Mouse (Mus musculus): ENCODE results near the gene Ghdc. TPM values are rescaled to one million over a fixed set of nuclear protein-coding genes. Genes with fewer than 3 reads are reported as not detected.

The Ghdc gene
- polyA plus RNA-seq, 1 experiment from 2014 or later: 4.7 TPM

- ATAC-seq (ENCODE audit: insufficient number of reproducible peaks, insufficient read depth, low FRiP score, low read depth): no peak
- Histone ChIP-seq H3K4me3 (ENCODE audit: control insufficient read depth in 1 of 2, insufficient read depth in 1 of 2, low read depth in 1 of 2, low read length in 2 of 2) (peak overlapping the region; percentile 9 to 21; a peak in 2 of 4 replicates), H3K9me3 (ENCODE audit: control insufficient read depth, low read length) (no peaks in the 10 kb centered on the region), H3K27ac (replicated peaks in 1 of 2; ENCODE audit: control insufficient read depth in 1 of 2, insufficient read depth in 1 of 2, low read depth in 2 of 2, low read length in 2 of 2) (0 out of 4 replicates have a peak overlapping the region, but pooled peaks of 1 of the 2 experiments have one; percentile 0), H3K27me3 (ENCODE audit: control insufficient read depth, insufficient read depth, low read length) (no peaks in the 10 kb centered on the region), H3K4me1 (ENCODE audit: control insufficient read depth in 2 of 2, insufficient read depth in 2 of 2, low read length in 2 of 2) (peaks cover 10 to 17% of the 10 kb centered on the region in 2 experiments), H3K36me3 (ENCODE audit: control insufficient read depth, insufficient read depth, low read length) (peaks cover 10% of the 10 kb centered on the region; the same call in 1 of the 2 replicates), H3K9ac (ENCODE audit: low read length) (peak overlapping the region; percentile 42; the same call in 1 of the 2 replicates), H3K4me2 (ENCODE audit: low read length) (peak overlapping the region; percentile 83)
- 57% methylated on average over 14 of the region's 14 CpGs for WGBS
These were observed 34.6 kb downstream of the Ghdc start for GRCm38 (mm10) chr11:100735954-100736745.

DNA sequence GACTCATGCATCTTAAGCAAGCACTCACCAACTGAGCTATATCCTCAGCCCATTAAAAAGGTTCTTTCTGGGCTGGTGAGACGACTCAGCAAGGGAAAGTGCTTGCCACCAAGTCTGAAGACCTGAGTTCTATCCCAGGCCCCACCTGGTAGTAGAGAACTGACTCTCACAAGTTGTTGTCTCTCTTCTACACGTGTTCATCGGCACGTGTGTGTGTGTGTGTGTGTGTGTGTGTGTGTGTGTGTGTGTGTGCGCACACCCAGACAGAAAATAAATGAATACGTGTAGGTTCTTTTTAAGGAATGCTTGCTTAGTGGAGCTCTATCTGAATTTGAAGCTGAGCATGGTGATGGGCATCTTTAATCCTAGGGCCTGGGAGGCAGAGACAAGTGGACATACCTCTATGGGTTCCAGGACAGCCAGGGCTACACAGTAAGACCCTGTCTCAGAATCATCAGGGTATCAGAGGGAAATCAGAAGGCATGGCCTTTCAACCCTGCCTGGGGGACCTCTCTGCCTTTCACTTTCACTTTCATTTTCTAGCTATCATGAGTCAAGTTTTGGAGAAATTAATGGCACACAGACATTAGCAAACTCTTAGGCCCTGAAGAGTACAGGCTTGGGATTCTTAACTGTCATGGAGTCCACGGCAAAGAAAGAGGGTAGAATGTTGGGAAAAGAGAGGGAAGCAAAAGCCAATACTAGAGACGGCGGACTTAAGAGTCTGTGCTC, 35.5 kb downstream of the Ghdc start:
- Histone ChIP-seq H3K9ac (ENCODE audit: low read length) (peak overlapping the region; percentile 42; the same call in 1 of the 2 replicates), H3K27ac (replicated peaks in 1 of 2; ENCODE audit: control insufficient read depth in 1 of 2, insufficient read depth in 1 of 2, low read depth in 2 of 2, low read length in 2 of 2) (no peak overlapping the region), H3K9me3 (ENCODE audit: control insufficient read depth, low read length) (no peaks in the 10 kb centered on the region), H3K27me3 (ENCODE audit: control insufficient read depth, insufficient read depth, low read length) (no peaks in the 10 kb centered on the region), H3K36me3 (ENCODE audit: control insufficient read depth, insufficient read depth, low read length) (peaks cover 10% of the 10 kb centered on the region; the same call in 1 of the 2 replicates), H3K4me2 (ENCODE audit: low read length) (peak overlapping the region; percentile 83), H3K4me3 (ENCODE audit: control insufficient read depth in 1 of 2, insufficient read depth in 1 of 2, low read depth in 1 of 2, low read length in 2 of 2) (peak overlapping the region in 1 of 2 experiments; percentile 9; a peak in 1 of 4 replicates), H3K4me1 (ENCODE audit: control insufficient read depth in 2 of 2, insufficient read depth in 2 of 2, low read length in 2 of 2) (peaks cover 10 to 17% of the 10 kb centered on the region in 2 experiments)
- no peak for ATAC-seq (ENCODE audit: insufficient number of reproducible peaks, insufficient read depth, low FRiP score, low read depth)
- WGBS: 90% methylated on average over 9 of the region's 9 CpGs

GRCm38 (mm10) chr11:100730477-100731205, 40.1 kb downstream of the Ghdc start:
- Histone ChIP-seq H3K4me1 (ENCODE audit: control insufficient read depth in 2 of 2, insufficient read depth in 2 of 2, low read length in 2 of 2) (peaks cover 1 to 4% of the 10 kb centered on the region in 2 experiments), H3K4me3 (ENCODE audit: control insufficient read depth in 1 of 2, insufficient read depth in 1 of 2, low read depth in 1 of 2, low read length in 2 of 2) (no peak overlapping the region), H3K36me3 (ENCODE audit: control insufficient read depth, insufficient read depth, low read length) (peaks cover 26% of the 10 kb centered on the region; the same call in 1 of the 2 replicates), H3K9ac (ENCODE audit: low read length) (no peak overlapping the region), H3K27ac (replicated peaks in 1 of 2; ENCODE audit: control insufficient read depth in 1 of 2, insufficient read depth in 1 of 2, low read depth in 2 of 2, low read length in 2 of 2) (no peak overlapping the region), H3K27me3 (ENCODE audit: control insufficient read depth, insufficient read depth, low read length) (no peaks in the 10 kb centered on the region), H3K4me2 (ENCODE audit: low read length) (no peak overlapping the region), H3K9me3 (ENCODE audit: control insufficient read depth, low read length) (no peaks in the 10 kb centered on the region)
- no peak for ATAC-seq (ENCODE audit: insufficient number of reproducible peaks, insufficient read depth, low FRiP score, low read depth)
- WGBS: 77% methylated on average over 6 of the region's 6 CpGs

DNA sequence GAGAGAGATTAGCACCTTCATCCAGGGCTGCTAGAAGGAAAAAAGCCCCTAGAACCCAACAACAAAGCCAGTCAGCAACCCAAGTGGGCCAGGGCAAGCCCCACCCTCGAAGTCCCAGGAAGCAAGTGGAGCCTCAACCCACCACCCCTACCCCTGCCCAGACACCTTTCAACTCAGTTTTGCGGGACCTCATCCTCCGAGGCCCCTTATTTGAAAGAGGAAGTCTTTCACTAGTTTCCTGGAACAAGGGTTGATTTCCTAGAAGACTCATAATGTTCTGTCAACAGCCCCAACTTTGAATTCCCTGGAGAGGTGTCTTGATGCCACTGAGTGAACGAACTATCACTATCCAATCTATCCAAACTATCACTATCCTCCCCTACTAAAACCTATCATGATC, 40.8 kb downstream of the Ghdc start:
- Histone ChIP-seq H3K36me3 (ENCODE audit: control insufficient read depth, insufficient read depth, low read length) (peaks cover 26% of the 10 kb centered on the region; the same call in 1 of the 2 replicates), H3K4me2 (ENCODE audit: low read length) (no peak overlapping the region), H3K4me1 (ENCODE audit: control insufficient read depth in 2 of 2, insufficient read depth in 2 of 2, low read length in 2 of 2) (peaks cover 3 to 10% of the 10 kb centered on the region in 2 experiments), H3K27me3 (ENCODE audit: control insufficient read depth, insufficient read depth, low read length) (no peaks in the 10 kb centered on the region), H3K4me3 (ENCODE audit: control insufficient read depth in 1 of 2, insufficient read depth in 1 of 2, low read depth in 1 of 2, low read length in 2 of 2) (no peak overlapping the region), H3K9ac (ENCODE audit: low read length) (no peak overlapping the region), H3K27ac (replicated peaks in 1 of 2; ENCODE audit: control insufficient read depth in 1 of 2, insufficient read depth in 1 of 2, low read depth in 2 of 2, low read length in 2 of 2) (no peak overlapping the region), H3K9me3 (ENCODE audit: control insufficient read depth, low read length) (no peaks in the 10 kb centered on the region)
- WGBS: 78% methylated on average over 4 of the region's 4 CpGs
- no peak for ATAC-seq (ENCODE audit: insufficient number of reproducible peaks, insufficient read depth, low FRiP score, low read depth)

DNA sequence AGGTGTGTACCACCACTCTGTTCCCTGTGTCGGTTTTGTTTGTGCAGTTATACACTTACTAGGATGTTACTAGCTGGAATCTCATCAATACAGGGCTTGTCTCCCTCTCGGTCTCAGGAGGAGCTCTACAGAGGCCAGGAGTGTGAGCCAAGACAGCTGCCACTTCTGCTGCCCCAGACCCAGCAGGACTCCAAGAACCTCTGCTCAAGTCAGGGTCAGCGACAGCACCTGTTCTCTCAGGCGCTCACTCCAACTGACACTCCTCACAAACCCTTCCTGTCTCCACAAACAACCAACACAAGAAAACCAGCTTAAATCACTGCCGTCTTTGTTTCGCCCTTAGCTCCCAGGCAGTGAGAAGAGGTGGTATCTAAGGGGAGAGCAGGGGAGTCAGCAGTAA, 42.2 kb downstream of the Ghdc start:
- no peaks in the 10 kb centered on the region for H3K9me3 ChIP-seq (ENCODE audit: control insufficient read depth, low read length)
- 91% methylated on average over 6 of the region's 6 CpGs for WGBS
- ATAC-seq (ENCODE audit: insufficient number of reproducible peaks, insufficient read depth, low FRiP score, low read depth): no peak

GRCm38 (mm10) chr11:100727201-100727600, 43.6 kb downstream of the Ghdc start:
- Histone ChIP-seq H3K27me3 (ENCODE audit: control insufficient read depth, insufficient read depth, low read length) (no peaks in the 10 kb centered on the region), H3K4me3 (ENCODE audit: control insufficient read depth in 1 of 2, insufficient read depth in 1 of 2, low read depth in 1 of 2, low read length in 2 of 2) (no peak overlapping the region), H3K27ac (replicated peaks in 1 of 2; ENCODE audit: control insufficient read depth in 1 of 2, insufficient read depth in 1 of 2, low read depth in 2 of 2, low read length in 2 of 2) (no peak overlapping the region), H3K36me3 (ENCODE audit: control insufficient read depth, insufficient read depth, low read length) (peaks cover 17% of the 10 kb centered on the region; the same call in 1 of the 2 replicates), H3K4me2 (ENCODE audit: low read length) (no peak overlapping the region), H3K9ac (ENCODE audit: low read length) (no peak overlapping the region), H3K9me3 (ENCODE audit: control insufficient read depth, low read length) (no peaks in the 10 kb centered on the region), H3K4me1 (ENCODE audit: control insufficient read depth in 2 of 2, insufficient read depth in 2 of 2, low read length in 2 of 2) (peaks cover 12 to 23% of the 10 kb centered on the region in 2 experiments)
- 89% methylated on average over 3 of the region's 3 CpGs for WGBS
- ATAC-seq (ENCODE audit: insufficient number of reproducible peaks, insufficient read depth, low FRiP score, low read depth): no peak

More for the DNA sequence above, 42.2 kb downstream of the Ghdc start:
- Histone ChIP-seq H3K27ac (replicated peaks in 1 of 2; ENCODE audit: control insufficient read depth in 1 of 2, insufficient read depth in 1 of 2, low read depth in 2 of 2, low read length in 2 of 2) (no peak overlapping the region), H3K4me1 (ENCODE audit: control insufficient read depth in 2 of 2, insufficient read depth in 2 of 2, low read length in 2 of 2) (peaks cover 7 to 15% of the 10 kb centered on the region in 2 experiments), H3K4me3 (ENCODE audit: control insufficient read depth in 1 of 2, insufficient read depth in 1 of 2, low read depth in 1 of 2, low read length in 2 of 2) (no peak overlapping the region), H3K4me2 (ENCODE audit: low read length) (no peak overlapping the region), H3K9ac (ENCODE audit: low read length) (no peak overlapping the region), H3K36me3 (ENCODE audit: control insufficient read depth, insufficient read depth, low read length) (peaks cover 26% of the 10 kb centered on the region; the same call in 1 of the 2 replicates), H3K27me3 (ENCODE audit: control insufficient read depth, insufficient read depth, low read length) (no peaks in the 10 kb centered on the region)

Measured in heart, embryonic 14.5 days (tissue).